Mouse (Mus musculus) midbrain, embryonic 11.5 days (tissue): Measurements from ENCODE around the gene Fetub. TPM values are rescaled to one million over a fixed set of nuclear protein-coding genes. Genes with fewer than 3 reads are reported as not detected.
"Not testable (repeated sequence)": the region's sequence is repeated elsewhere in the genome, so short reads cannot be mapped to it uniquely, and the experiment has no call there.

Source experiments
- ATAC-seq: fragments of 200-750 bp; cut with Nextera tagmentation; 2 replicates; pipeline ENCODE4 v1.8.0; 2017; ENCODE audit warnings: moderate TSS enrichment, moderate library complexity; ENCODE audit not compliant: low FRiP score
- DNase-seq: peaks from one replicate; pipeline ENCODE4 v3.0.0; 2015; ENCODE audit warnings: low spot score; ENCODE audit errors: missing footprints
- H3K27ac ChIP-seq: fragments of 300-500 bp; sonication (generic); 2 replicates; pipeline ENCODE4 v1.5.1; 2014; ENCODE audit warnings: low read depth, low read length
- H3K27me3 ChIP-seq: fragments of 300-500 bp; sonication (generic); 2 replicates; pipeline ENCODE4 v1.6.1; 2014; ENCODE audit warnings: mild to moderate bottlenecking, low read length, moderate library complexity, mixed read lengths; ENCODE audit not compliant: control insufficient read depth, insufficient read depth
- H3K36me3 ChIP-seq: fragments of 300-500 bp; sonication (generic); 2 replicates; pipeline ENCODE4 v1.6.1; 2014; ENCODE audit warnings: mild to moderate bottlenecking, low read length, moderate library complexity, mixed read lengths; ENCODE audit not compliant: control insufficient read depth, insufficient read depth
- H3K4me1 ChIP-seq: fragments of 300-500 bp; sonication (generic); 2 replicates; pipeline ENCODE4 v1.6.1; 2014; ENCODE audit warnings: low read length; ENCODE audit not compliant: control insufficient read depth, insufficient read depth
- H3K4me2 ChIP-seq: fragments of 300-500 bp; sonication (generic); 2 replicates; pipeline ENCODE4 v1.6.1; 2014; ENCODE audit warnings: mild to moderate bottlenecking, moderate library complexity
- H3K4me3 ChIP-seq: fragments of 300-500 bp; sonication (generic); 2 replicates; pipeline ENCODE4 v1.5.1; 2014; ENCODE audit warnings: low read depth, low read length
- H3K9ac ChIP-seq: fragments of 300-500 bp; sonication (generic); 2 replicates; pipeline ENCODE4 v1.6.1; 2014; ENCODE audit warnings: low read length
- H3K9me3 ChIP-seq: fragments of 300-500 bp; sonication (generic); 2 replicates; pipeline ENCODE4 v1.6.1; 2016; ENCODE audit warnings: low read length; ENCODE audit not compliant: control insufficient read depth
- WGBS: fragments of 180-500 bp; shearing (Covaris S2); extraction: QIAGEN DNeasy Blood & Tissue Kit; methylation state at CpG from one replicate; pipeline ENCODE4 v1.1.7; 2014; 5-methylcytosine and 5-hydroxymethylcytosine counted together
- polyA plus RNA-seq: library from polyadenylated mRNA; unstranded; fragments of >200 nt; fragmentation: Nextera tagmentation; extraction: Ambion mirVana; gene quantifications from 2 replicates; pipeline ENCODE4 v1.2.1, GENCODE M21; 2014

The Fetub gene
- polyA plus RNA-seq, 1 experiment from 2014 or later, result not detected

DNA sequence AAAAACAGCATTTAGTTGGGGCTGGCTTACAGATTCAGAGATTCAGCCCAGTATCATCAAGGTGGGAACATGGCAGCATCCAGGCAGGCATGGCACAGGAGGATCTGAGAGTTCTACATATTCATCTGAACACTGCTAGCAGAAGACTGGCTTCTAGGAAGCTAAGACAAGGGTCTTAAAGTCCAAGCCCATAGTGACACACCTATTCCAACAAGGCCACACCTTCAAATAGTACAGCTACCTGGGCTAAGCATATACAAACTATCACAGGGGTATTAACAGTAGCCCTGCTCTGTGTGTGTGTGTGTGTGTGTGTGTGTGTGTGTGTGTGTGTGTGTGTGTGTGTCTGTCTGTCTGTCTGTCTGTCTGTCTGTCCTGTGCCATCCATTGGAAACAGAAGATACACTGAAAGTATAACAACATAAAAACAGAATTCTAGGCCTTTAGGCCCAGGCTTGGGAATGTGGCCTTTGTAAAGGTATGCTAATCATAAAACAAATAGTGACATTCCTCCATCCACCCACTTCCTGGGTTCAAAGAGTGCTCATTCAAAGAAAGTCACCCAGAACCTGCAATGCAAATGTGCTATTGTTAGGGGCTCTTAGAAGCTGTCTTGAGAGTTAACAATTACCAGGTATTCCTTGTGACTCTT is 23.8 kb downstream of the Fetub start:
- H3K36me3 ChIP-seq, H3K27ac ChIP-seq, H3K4me3 ChIP-seq, H3K9me3 ChIP-seq, ATAC-seq, H3K27me3 ChIP-seq, H3K4me2 ChIP-seq, H3K9ac ChIP-seq, DNase-seq, H3K4me1 ChIP-seq: not testable (repeated sequence)

DNA sequence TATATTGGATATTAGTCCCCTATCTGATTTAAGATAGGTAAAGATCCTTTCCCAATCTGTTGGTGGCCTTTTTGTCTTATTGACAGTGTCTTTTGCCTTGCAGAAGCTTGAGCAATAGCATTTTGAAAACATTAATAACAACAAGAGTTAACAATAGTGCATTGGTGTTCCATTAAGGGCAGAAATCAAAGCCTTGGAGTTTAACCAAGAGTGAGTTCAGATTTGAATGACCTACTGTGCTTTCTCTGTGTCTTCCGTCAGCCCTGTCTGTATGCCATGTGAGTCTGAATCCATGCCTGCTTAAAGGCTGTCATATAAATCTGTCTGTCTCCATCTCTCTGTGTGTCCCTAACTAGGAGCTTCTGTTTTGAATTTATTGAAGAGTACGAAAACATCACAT is 29.2 kb downstream of the Fetub start:
- Histone ChIP-seq H3K27me3 (no peaks in the 10 kb centered on the region), H3K4me2 (no peak overlapping the region), H3K9me3 (no peaks in the 10 kb centered on the region), H3K4me3 (no peak overlapping the region), H3K9ac (no peak overlapping the region), H3K27ac (no peak overlapping the region), H3K4me1 (no peaks in the 10 kb centered on the region), H3K36me3 (no peaks in the 10 kb centered on the region)
- no peak for DNase-seq
- ATAC-seq, result no peak
- WGBS, result 88% methylated on average over 2 of the region's 2 CpGs

DNA sequence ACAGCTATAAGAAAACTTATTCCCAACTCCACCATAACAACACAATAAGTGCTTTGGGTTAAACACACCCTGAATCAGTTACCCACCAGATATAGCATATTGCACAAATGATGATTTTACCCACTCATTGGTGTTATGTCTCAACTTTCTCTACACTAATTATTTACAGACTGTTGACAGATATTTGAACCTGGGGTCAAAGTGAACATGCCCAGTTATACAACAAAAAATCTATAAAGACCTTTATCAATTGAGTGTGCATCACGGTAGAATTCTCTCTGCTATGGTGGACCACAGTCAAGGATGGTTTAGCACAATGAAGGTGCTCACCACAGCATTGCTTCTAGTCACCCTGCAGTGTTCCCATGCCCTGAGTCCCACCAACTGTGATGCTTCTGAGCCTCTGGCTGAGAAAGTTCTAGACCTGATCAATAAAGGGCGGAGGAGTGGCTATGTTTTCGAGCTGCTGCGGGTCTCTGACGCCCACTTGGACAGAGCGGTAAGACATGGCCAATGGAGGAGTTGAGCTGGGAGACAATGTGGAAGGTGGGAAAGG is 32.8 kb downstream of the Fetub start, which contains the start of gene Hrg:
Gene Hrg, plus strand, starts transcription at position 233 of the 556 bp plus-strand sequence.
- no peak within 1 kb of the TSS for H3K4me3 ChIP-seq
- 0 out of 2 replicates have a peak, but pooled peaks cover 4% of the 10 kb centered on the region for H3K4me1 ChIP-seq
- no peak within 1 kb of the TSS for H3K27ac ChIP-seq
- no peak within 1 kb of the TSS for H3K4me2 ChIP-seq
- no peaks in the 10 kb centered on the region for H3K9me3 ChIP-seq
- H3K36me3 ChIP-seq, result no peaks in the 10 kb centered on the region
- H3K9ac ChIP-seq, result no peak within 1 kb of the TSS
- H3K27me3 ChIP-seq, result no peaks in the 10 kb centered on the region
- WGBS, result 96% methylated on average over 6 of the region's 6 CpGs
- ATAC-seq (no peak), DNase-seq (no peak)

DNA sequence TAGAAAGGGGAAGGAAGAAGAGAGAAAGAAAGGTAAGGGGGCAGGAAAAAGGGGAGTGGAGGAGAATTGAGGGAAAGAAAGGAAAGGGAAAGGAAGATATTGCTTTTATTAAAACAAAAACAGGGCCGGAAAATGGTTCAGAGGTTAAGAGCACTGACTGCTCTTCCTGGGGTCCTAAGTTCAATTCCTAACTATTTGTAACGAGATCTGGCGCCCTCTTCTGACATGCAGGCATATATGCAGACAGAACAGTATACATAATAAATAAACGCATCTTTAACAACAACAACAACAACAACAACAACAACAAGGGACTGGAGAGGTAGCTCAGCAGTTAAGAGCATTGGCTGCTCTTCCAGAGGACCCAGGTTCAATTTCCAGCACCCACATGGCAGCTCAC is 34.9 kb downstream of the Fetub start:
- Histone ChIP-seq H3K4me2 (no peak overlapping the region), H3K9me3 (no peaks in the 10 kb centered on the region), H3K36me3 (no peaks in the 10 kb centered on the region), H3K9ac (no peak overlapping the region), H3K4me3 (no peak overlapping the region), H3K27ac (no peak overlapping the region), H3K27me3 (no peaks in the 10 kb centered on the region), H3K4me1 (0 out of 2 replicates have a peak, but pooled peaks cover 4% of the 10 kb centered on the region)
- ATAC-seq (no peak), DNase-seq (no peak)
- 43% methylated on average over 4 of the region's 4 CpGs for WGBS

DNA sequence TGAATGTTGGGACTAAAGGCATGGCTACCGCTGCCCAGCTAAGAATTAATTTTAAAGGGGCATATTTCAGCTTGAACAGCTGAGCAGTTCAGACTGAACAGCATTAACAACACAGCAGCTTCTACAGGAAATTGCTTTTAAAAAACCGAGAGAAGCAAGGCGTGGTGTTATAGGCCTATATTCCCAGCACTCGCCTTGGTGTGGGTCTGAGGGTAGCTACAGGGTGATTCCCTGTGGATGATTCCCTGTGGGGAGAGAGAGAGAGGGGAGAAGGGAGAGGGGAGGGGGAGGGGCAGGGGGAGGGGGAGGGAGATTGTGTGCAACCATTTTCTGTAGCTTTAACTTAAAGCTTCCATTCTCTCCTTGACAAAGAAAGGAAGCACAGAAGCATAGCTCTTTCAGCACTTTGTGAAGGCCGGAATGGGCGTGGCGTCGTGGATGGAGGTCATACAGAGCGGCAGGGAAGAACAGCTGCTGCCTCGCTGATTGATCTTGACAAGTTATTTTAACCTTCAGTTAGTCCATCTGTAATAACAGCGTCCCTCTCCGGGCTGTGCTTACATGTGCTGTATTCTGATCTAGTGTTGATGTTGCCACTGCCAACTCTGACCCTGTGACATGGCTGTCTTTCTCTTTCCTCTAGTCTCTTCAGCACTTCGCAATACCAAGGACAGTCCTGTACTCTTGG is 37.4 kb downstream of the Fetub start:
- DNase-seq (peak; percentile 92), ATAC-seq (peak; percentile 72)
- Histone ChIP-seq H3K27me3 (no peaks in the 10 kb centered on the region), H3K9ac (no peak overlapping the region), H3K4me1 (0 out of 2 replicates have a peak, but pooled peaks cover 4% of the 10 kb centered on the region), H3K36me3 (no peaks in the 10 kb centered on the region), H3K27ac (no peak overlapping the region), H3K9me3 (no peaks in the 10 kb centered on the region), H3K4me3 (no peak overlapping the region), H3K4me2 (no peak overlapping the region)
- WGBS, result 55% methylated on average over 13 of the region's 13 CpGs

DNA sequence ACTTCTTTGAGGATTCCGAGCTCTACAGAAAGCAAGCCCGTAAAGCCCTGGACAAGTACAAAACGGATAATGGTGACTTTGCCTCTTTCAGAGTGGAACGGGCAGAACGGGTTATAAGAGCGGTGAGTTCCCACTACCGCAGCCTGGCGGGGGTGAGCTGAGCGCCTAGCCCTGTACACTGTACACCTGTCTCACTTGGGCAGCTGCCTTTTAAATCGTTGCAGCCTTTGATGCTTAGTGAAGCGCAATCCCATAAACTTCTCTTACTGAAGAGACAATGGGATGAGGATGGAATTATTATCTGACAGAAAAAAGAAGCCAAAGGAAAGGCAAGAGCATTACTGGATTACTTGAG is 37.9 kb downstream of the Fetub start:
- 66% methylated on average over 11 of the region's 11 CpGs for WGBS
- Histone ChIP-seq H3K4me2 (no peak overlapping the region), H3K36me3 (no peaks in the 10 kb centered on the region), H3K9me3 (no peaks in the 10 kb centered on the region), H3K4me3 (no peak overlapping the region), H3K9ac (no peak overlapping the region), H3K4me1 (0 out of 2 replicates have a peak, but pooled peaks cover 4% of the 10 kb centered on the region), H3K27ac (no peak overlapping the region), H3K27me3 (no peaks in the 10 kb centered on the region)
- peak; percentile 66; the same call in 1 of the 2 replicates for ATAC-seq
- no peak for DNase-seq

DNA sequence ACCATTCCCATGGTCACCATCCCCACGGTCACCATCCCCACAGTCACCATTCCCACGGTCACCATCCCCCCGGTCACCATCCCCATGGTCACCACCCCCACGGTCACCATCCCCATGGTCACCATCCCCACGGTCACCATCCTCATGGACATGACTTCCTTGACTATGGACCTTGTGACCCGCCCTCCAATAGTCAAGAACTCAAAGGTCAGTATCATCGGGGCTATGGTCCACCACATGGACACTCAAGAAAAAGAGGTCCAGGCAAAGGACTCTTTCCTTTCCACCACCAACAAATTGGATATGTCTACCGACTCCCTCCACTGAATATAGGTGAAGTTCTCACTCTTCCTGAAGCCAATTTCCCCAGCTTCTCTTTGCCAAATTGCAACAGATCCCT is 42.9 kb downstream of the Fetub start:
- Histone ChIP-seq H3K9me3 (no peaks in the 10 kb centered on the region), H3K4me3 (no peak overlapping the region), H3K4me1 (no peaks in the 10 kb centered on the region), H3K4me2 (no peak overlapping the region), H3K9ac (no peak overlapping the region), H3K36me3 (no peaks in the 10 kb centered on the region), H3K27me3 (no peaks in the 10 kb centered on the region), H3K27ac (no peak overlapping the region)
- no peak for DNase-seq
- no peak for ATAC-seq
- WGBS, result 91% methylated on average over 8 of the region's 8 CpGs

DNA sequence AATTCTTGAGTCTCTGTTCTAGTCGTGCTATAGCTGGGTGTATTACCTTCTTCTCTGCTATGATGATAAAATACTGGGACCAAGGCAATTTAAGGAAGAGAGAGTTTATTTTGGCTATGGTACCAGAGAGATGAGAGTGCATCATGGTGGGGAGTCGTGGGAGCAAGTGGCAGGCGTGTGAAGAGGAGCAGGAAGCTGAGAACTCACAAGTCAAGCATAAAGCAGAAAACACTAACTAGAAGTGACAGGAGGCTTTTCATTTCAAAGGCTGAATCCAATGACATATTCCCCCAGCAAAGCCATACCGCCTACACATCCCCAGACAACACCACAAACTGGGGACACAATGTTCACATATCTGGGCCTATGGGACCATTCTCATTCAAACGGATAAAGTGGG is 44.1 kb downstream of the Fetub start:
- Histone ChIP-seq H3K9me3 (no peaks in the 10 kb centered on the region), H3K4me1 (no peaks in the 10 kb centered on the region), H3K27me3 (no peaks in the 10 kb centered on the region), H3K27ac (no peak overlapping the region), H3K36me3 (no peaks in the 10 kb centered on the region), H3K4me2 (no peak overlapping the region), H3K9ac (no peak overlapping the region), H3K4me3 (no peak overlapping the region)
- ATAC-seq (no peak), DNase-seq (no peak)
- WGBS, result 76% methylated on average over 5 of the region's 5 CpGs

DNA sequence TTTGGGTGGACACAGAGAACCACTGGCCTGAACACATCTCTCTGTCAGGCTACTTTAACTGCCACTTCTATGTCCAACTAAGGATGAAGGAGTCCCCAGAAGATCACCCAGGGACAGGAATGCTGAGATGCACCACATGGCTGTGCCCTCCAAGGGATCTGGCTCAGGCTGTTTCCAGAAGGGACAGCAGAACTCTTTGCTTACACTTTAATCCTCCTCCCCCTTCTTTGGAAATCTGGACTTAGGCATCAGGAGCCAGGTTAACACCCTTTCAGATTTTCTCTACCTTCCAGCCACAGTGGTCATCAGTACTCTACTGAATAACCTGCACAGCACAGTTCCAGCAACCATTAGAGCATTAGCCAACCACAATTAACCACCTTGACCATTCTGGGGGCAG is 45.2 kb downstream of the Fetub start:
- H3K27ac ChIP-seq, result no peak overlapping the region
- no peaks in the 10 kb centered on the region for H3K36me3 ChIP-seq
- H3K9ac ChIP-seq, result no peak overlapping the region
- H3K4me3 ChIP-seq, result no peak overlapping the region
- ATAC-seq, result no peak
- no peak overlapping the region for H3K4me2 ChIP-seq
- H3K9me3 ChIP-seq, result no peaks in the 10 kb centered on the region
- H3K4me1 ChIP-seq, result no peaks in the 10 kb centered on the region
- H3K27me3 ChIP-seq, result no peaks in the 10 kb centered on the region
- DNase-seq, result no peak
